Mouse (Mus musculus): ENCODE measurements around the gene Slc35c1.

GRCm38 (mm10) chr2:92424462-92425308 is 35.7 kb downstream of the Slc35c1 start:
- no peak for TF ChIP-seq CTCF (conservative IDR thresholded peaks at IDR 0.05; ENCODE audit: low read length)
- no peak for TF ChIP-seq POU5F1 (IDR thresholded peaks at IDR 0.05; ENCODE audit: borderline replicate concordance, low read length)
- TF ChIP-seq NANOG (IDR thresholded peaks at IDR 0.05; ENCODE audit: borderline replicate concordance, low read length), result peak; percentile 78; the same call in 1 of the 2 replicates

All from E14TG2a.4 (cell line).